Mouse (Mus musculus) skeletal muscle tissue, adult 2 months (tissue): Measurements from ENCODE around the gene Prr29.

Experiments used
- DNase-seq: peaks from one replicate; pipeline ENCODE4 v3.0.0-alpha.2; 2012; ENCODE audit warnings: low read depth, low spot score

Gene Prr29

GRCm38 (mm10) chr11:106410011-106410410 is 44.7 kb downstream of the Prr29 start:
- no peak for DNase-seq

- DNase-seq = no peak
Measured at GRCm38 (mm10) chr11:106410507-106410906, 45.2 kb downstream of the Prr29 start.

- DNase-seq = no peak
Measured at GRCm38 (mm10) chr11:106411157-106411556, 45.9 kb downstream of the Prr29 start.

GRCm38 (mm10) chr11:106412641-106413360 is 47.5 kb downstream of the Prr29 start:
- DNase-seq = no peak

- DNase-seq = no peak
Measured at GRCm38 (mm10) chr11:106416331-106416730, 51.1 kb downstream of the Prr29 start.

GRCm38 (mm10) chr11:106417860-106418259 is 52.6 kb downstream of the Prr29 start:
- no peak for DNase-seq

GRCm38 (mm10) chr11:106418622-106419196 is 53.4 kb downstream of the Prr29 start:
- peak; percentile 89 for DNase-seq

GRCm38 (mm10) chr11:106419262-106420102 is 54.2 kb downstream of the Prr29 start:
- DNase-seq = no peak

- DNase-seq = no peak
Measured at GRCm38 (mm10) chr11:106425201-106425600, 59.9 kb downstream of the Prr29 start.

- DNase-seq = no peak
Measured at GRCm38 (mm10) chr11:106426447-106426846, 61.2 kb downstream of the Prr29 start.
